Mouse (Mus musculus) MEL (cell line): ENCODE measurements around the gene Mccc2. TPM values are rescaled to one million over a fixed set of nuclear protein-coding genes. Genes with fewer than 3 reads are reported as not detected.
A peak's percentile ranks its signal among the peaks of the same experiment; 100 is the strongest.

Experiments
- DNase-seq: peaks from one replicate; pipeline ENCODE4 v3.0.0; 2011; ENCODE audit warnings: low read depth, low spot score
- H3K27ac ChIP-seq: 2 replicates; pipeline ENCODE4 v1.5.1; 2012; ENCODE audit warnings: low read depth, mild to moderate bottlenecking, control low read depth, low read length, moderate library complexity; ENCODE audit not compliant: control insufficient read depth
- H3K27me3 ChIP-seq, 2 experiments: fragments of 150-350 bp in 1 of 2; sonication (generic) in 1 of 2; 2 replicates each; pipeline ENCODE4 v1.6.1; 2012; ENCODE audit warnings: low read length in 2 of 2, mild to moderate bottlenecking in 2 of 2, improper control_type of control experiment in 1 of 2, moderate library complexity in 1 of 2; ENCODE audit not compliant: insufficient read depth in 2 of 2, control insufficient read depth in 1 of 2
- H3K36me3 ChIP-seq, 2 experiments: 2 replicates each; pipeline ENCODE4 v1.6.1; 2012 to 2014; ENCODE audit warnings: low read length in 2 of 2, improper control_type of control experiment in 1 of 2, inconsistent platforms in 1 of 2, mild to moderate bottlenecking in 1 of 2; ENCODE audit not compliant: insufficient read depth in 2 of 2, control insufficient read depth in 1 of 2
- H3K4me1 ChIP-seq, 2 experiments: fragments of 150-350 bp in 1 of 2; sonication (generic) in 1 of 2; 2 replicates each; pipeline ENCODE4 v1.6.1; 2012; ENCODE audit warnings: low read length in 2 of 2, improper control_type of control experiment in 1 of 2, mild to moderate bottlenecking in 1 of 2; ENCODE audit not compliant: insufficient read depth in 2 of 2, control insufficient read depth in 1 of 2
- H3K4me3 ChIP-seq, 2 experiments: fragments of 150-350 bp in 1 of 2; sonication (generic) in 1 of 2; 2 replicates each; pipeline ENCODE4 v1.5.1; 2012; ENCODE audit warnings: low read depth in 2 of 2, low read length in 2 of 2, mild to moderate bottlenecking in 2 of 2, moderate library complexity in 2 of 2, control low read depth in 1 of 2, improper control_type of control experiment in 1 of 2; ENCODE audit not compliant: control insufficient read depth in 1 of 2, insufficient read depth in 1 of 2
- H3K79me2 ChIP-seq: 2 replicates; pipeline ENCODE4 v1.6.1; 2012; ENCODE audit warnings: mild to moderate bottlenecking, low read length, moderate library complexity; ENCODE audit not compliant: control insufficient read depth, poor library complexity, insufficient read depth
- H3K9ac ChIP-seq: 2 replicates; pipeline ENCODE4 v1.6.1; 2012; ENCODE audit warnings: low read depth, mild to moderate bottlenecking, control low read depth, low read length, moderate library complexity; ENCODE audit not compliant: control insufficient read depth, poor library complexity, severe bottlenecking
- H3K9me3 ChIP-seq: fragments of 150-350 bp; sonication (generic); replicated peaks from 2 replicates; pipeline ENCODE4 v1.6.1; 2012; ENCODE audit warnings: mild to moderate bottlenecking, low read length, improper control_type of control experiment, moderate library complexity; ENCODE audit not compliant: insufficient read depth
- CHD2 ChIP-seq: IDR thresholded peaks from 2 replicates; pipeline ENCODE4 v1.6.1; 2011; ENCODE audit warnings: low read length, improper control_type of control experiment
- CTCF ChIP-seq, 3 experiments: IDR thresholded peaks in 2 of 3; conservative IDR thresholded peaks in 1 of 3; 2 replicates each; pipeline ENCODE4 v1.5.1; 2011 to 2012; ENCODE audit warnings: low read length in 3 of 3, low read depth in 2 of 3, mild to moderate bottlenecking in 2 of 3, improper control_type of control experiment in 1 of 3, inconsistent platforms in 1 of 3, mixed read lengths in 1 of 3, moderate library complexity in 1 of 3; ENCODE audit not compliant: control insufficient read depth in 1 of 3, insufficient read depth in 1 of 3, poor library complexity in 1 of 3, severe bottlenecking in 1 of 3
- EP300 ChIP-seq, 2 experiments: IDR thresholded peaks; 2 replicates each; pipeline ENCODE4 v1.6.1; 2011; ENCODE audit warnings: improper control_type of control experiment in 2 of 2, low read length in 2 of 2, low read depth in 1 of 2, mild to moderate bottlenecking in 1 of 2
- ETS1 ChIP-seq: IDR thresholded peaks from 2 replicates; pipeline ENCODE4 v1.6.1; 2012; ENCODE audit warnings: low read depth, mild to moderate bottlenecking, inconsistent platforms, low read length, improper control_type of control experiment, moderate library complexity
- HCFC1 ChIP-seq: IDR thresholded peaks from 2 replicates; pipeline ENCODE4 v1.6.1; 2012; ENCODE audit warnings: low read depth, mild to moderate bottlenecking, inconsistent platforms, low read length, improper control_type of control experiment, moderate library complexity
- JUND ChIP-seq: IDR thresholded peaks from 2 replicates; pipeline ENCODE4 v1.6.1; 2011; ENCODE audit warnings: low read depth, mild to moderate bottlenecking, improper control_type of control experiment, low read length
- MAX ChIP-seq: IDR thresholded peaks from 2 replicates; pipeline ENCODE4 v1.6.1; 2011; ENCODE audit warnings: low read length, improper control_type of control experiment
- MYC ChIP-seq: IDR thresholded peaks from 2 replicates; pipeline ENCODE4 v1.6.1; 2011; ENCODE audit warnings: low read depth, mild to moderate bottlenecking, low read length, improper control_type of control experiment, moderate library complexity
- NELFE ChIP-seq: IDR thresholded peaks from 2 replicates; pipeline ENCODE4 v1.6.1; 2011; ENCODE audit warnings: low read depth, low read length, improper control_type of control experiment
- POLR2A ChIP-seq, 2 experiments: IDR thresholded peaks; 2 replicates each; pipeline ENCODE4 v1.6.1; 2011 to 2012; ENCODE audit warnings: low read length in 2 of 2, mild to moderate bottlenecking in 2 of 2, control low read depth in 1 of 2, improper control_type of control experiment in 1 of 2, low read depth in 1 of 2, moderate library complexity in 1 of 2; ENCODE audit not compliant: control insufficient read depth in 1 of 2, insufficient read depth in 1 of 2, poor library complexity in 1 of 2
- SIN3A ChIP-seq: IDR thresholded peaks from 2 replicates; pipeline ENCODE4 v1.6.1; 2012; ENCODE audit warnings: low read length, improper control_type of control experiment, inconsistent platforms
- SMC3 ChIP-seq: IDR thresholded peaks from 2 replicates; pipeline ENCODE4 v1.6.1; 2011; ENCODE audit warnings: low read depth, low read length, improper control_type of control experiment
- TAL1 ChIP-seq: IDR thresholded peaks from 2 replicates; pipeline ENCODE4 v1.6.1; 2012; ENCODE audit warnings: mild to moderate bottlenecking, inconsistent platforms, low read length, moderate library complexity, mixed read lengths
- TBP ChIP-seq: IDR thresholded peaks from 2 replicates; pipeline ENCODE4 v1.8.0; 2011; ENCODE audit warnings: low read depth, low read length, improper control_type of control experiment
- UBTF ChIP-seq: IDR thresholded peaks from 2 replicates; pipeline ENCODE4 v1.6.1; 2012; ENCODE audit warnings: low read depth, mild to moderate bottlenecking, inconsistent platforms, low read length, improper control_type of control experiment, moderate library complexity, borderline replicate concordance; ENCODE audit not compliant: insufficient read depth
- USF1 ChIP-seq: IDR thresholded peaks from 2 replicates; pipeline ENCODE4 v1.6.1; 2014; ENCODE audit warnings: low read depth, mild to moderate bottlenecking, inconsistent platforms, low read length, improper control_type of control experiment, moderate library complexity
- USF2 ChIP-seq, 2 experiments: IDR thresholded peaks; 2 replicates each; pipeline ENCODE4 v1.6.1; 2011 to 2012; ENCODE audit warnings: improper control_type of control experiment in 2 of 2, low read length in 2 of 2, borderline replicate concordance in 1 of 2, inconsistent platforms in 1 of 2, low read depth in 1 of 2, mild to moderate bottlenecking in 1 of 2; ENCODE audit not compliant: insufficient read depth in 1 of 2
- polyA plus RNA-seq, 2 experiments: library from polyadenylated mRNA; stranded (reverse) in 1 of 2; unstranded in 1 of 2; fragments of >175 nt in 1 of 2; fragments of >200 nt in 1 of 2; gene quantifications; 2 replicates each; pipeline versions ENCODE4 v1.2.1 to v1.2.4; 2012; ENCODE audit warnings: low replicate concordance in 2 of 2, low read depth in 1 of 2; ENCODE audit not compliant: insufficient read length in 2 of 2, insufficient read depth in 1 of 2, missing spikeins in 1 of 2
- total RNA-seq: library from RNA; depleted of rRNA; stranded (reverse); fragments of 300-350 nt; gene quantifications from 2 replicates; pipeline ENCODE4 v1.2.3, GENCODE M21; 2012

The Mccc2 gene
- total and polyA plus RNA-seq, 3 experiments: 22.6 to 28.7 TPM; not detected in 1

DNA sequence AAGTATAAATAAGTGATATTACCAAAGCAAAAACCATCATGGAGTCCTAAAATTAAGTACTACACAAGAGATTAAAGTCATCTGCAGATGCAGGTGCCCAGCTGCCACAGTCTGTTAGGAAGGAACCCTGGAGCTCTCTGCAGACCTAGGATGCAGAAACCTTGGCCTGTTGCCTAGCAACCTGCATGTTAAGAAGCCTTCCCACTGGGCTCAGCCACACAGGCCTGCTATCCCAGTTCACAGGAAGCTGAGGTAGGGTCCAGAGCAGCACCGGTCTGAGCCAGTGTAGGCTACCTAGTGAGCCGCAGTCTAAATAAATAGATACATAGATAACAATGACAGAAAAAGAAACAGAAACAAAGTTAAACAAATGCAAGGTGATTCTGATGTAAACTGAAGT, 74.8 kb downstream of the Mccc2 start:
- Histone ChIP-seq H3K9ac (no peak overlapping the region), H3K36me3 (peaks cover 0 to 6% of the 10 kb centered on the region in 2 experiments; a peak in 2 of 4 replicates), H3K4me1 (peaks cover 0 to 8% of the 10 kb centered on the region in 2 experiments; a peak in 2 of 4 replicates), H3K79me2 (no peaks in the 10 kb centered on the region), H3K27me3 (no peaks in the 10 kb centered on the region), H3K4me3 (no peak overlapping the region), H3K9me3 (no peaks in the 10 kb centered on the region), H3K27ac (no peak overlapping the region)
- DNase-seq: no peak
- no peak for TF ChIP-seq CHD2
- TF ChIP-seq TAL1: no peak
- TF ChIP-seq USF1: no peak
- TF ChIP-seq MYC: no peak
- no peak for TF ChIP-seq USF2 (IDR thresholded peaks at IDR 0.05; ENCODE audit: borderline replicate concordance in 1 of 2, insufficient read depth in 1 of 2, low read depth in 1 of 2, low read length in 2 of 2)
- TF ChIP-seq JUND: no peak
- no peak for TF ChIP-seq CTCF (IDR thresholded peaks at IDR 0.05 in 2 of 3, conservative IDR thresholded peaks at IDR 0.05 in 1 of 3; ENCODE audit: control insufficient read depth in 1 of 3, insufficient read depth in 1 of 3, low read depth in 2 of 3, low read length in 3 of 3, poor library complexity in 1 of 3, severe bottlenecking in 1 of 3)
- no peak for TF ChIP-seq ETS1

DNA sequence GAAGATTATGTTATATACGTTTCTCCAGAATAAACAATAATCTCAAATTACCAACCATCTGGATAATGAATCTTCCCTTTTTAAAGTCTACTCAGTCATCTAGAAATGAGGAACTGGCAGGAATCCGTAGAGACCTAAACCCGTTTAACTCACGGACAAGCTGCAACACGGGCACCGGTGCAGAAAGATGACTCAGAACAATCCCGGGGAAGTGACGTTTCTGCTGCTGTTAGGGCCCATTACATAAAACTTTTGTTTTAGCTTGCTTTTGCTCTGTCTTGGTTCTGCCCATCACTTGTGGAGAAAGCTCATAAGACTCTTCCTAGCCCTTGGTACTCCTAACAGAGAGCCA, 76.1 kb downstream of the Mccc2 start:
- Histone ChIP-seq H3K4me1 (peaks cover 0 to 8% of the 10 kb centered on the region in 2 experiments; a peak in 2 of 4 replicates), H3K9ac (peak overlapping the region; percentile 47), H3K27ac (peak overlapping the region; percentile 54), H3K79me2 (no peaks in the 10 kb centered on the region), H3K36me3 (peaks cover 0 to 6% of the 10 kb centered on the region in 2 experiments; a peak in 2 of 4 replicates), H3K9me3 (no peaks in the 10 kb centered on the region), H3K27me3 (no peaks in the 10 kb centered on the region), H3K4me3 (peak overlapping the region; percentile 30 to 49)
- TF ChIP-seq TBP (0 out of 2 replicates have a peak, but pooled peaks have one; percentile 12), NELFE (peak; percentile 34; the same call in 1 of the 2 replicates), HCFC1 (peak; percentile 53; the same call in 1 of the 2 replicates), UBTF (no peak), POLR2A (IDR thresholded peaks at IDR 0.05; ENCODE audit: control insufficient read depth in 1 of 2, insufficient read depth in 1 of 2, low read depth in 1 of 2, low read length in 2 of 2, poor library complexity in 1 of 2) (peak in 1 of 2 experiments; percentile 27; a peak in 1 of 4 replicates), EP300 (IDR thresholded peaks at IDR 0.05; ENCODE audit: low read depth in 1 of 2, low read length in 2 of 2) (peak; percentile 4 to 38; a peak in 1 of 4 replicates), MAX (no peak), SIN3A (0 out of 2 replicates have a peak, but pooled peaks have one; percentile 17), SMC3 (no peak), JUND (no peak), CHD2 (no peak)
- peak; percentile 85 for DNase-seq
